Comparison of ENCODE assay signal across 10 mouse cellular contexts in genomic region chr7:73393307-73394012, GRCm38 (mm10). TPM values are rescaled to one million over a fixed set of nuclear protein-coding genes. Genes with fewer than 3 reads are reported as not detected.
DNase-seq lines count a peak whose midpoint lies in the region; ATAC-seq lines count a peak whose summit lies in the region.
"Had no signal": no experiment of that assay in that cellular context is flagged by ENCODE, and none has a peak within 500 bp of the region (broad histone marks: within the 10 kb centered on the region; RNA-seq: fewer than 3 reads in every experiment).

No protein-coding gene starts in this region.

- H3K27me3 ChIP-seq in heart, embryonic 15.5 days: peaks cover 51% of the 10 kb centered on the region
- peaks cover 11% of the 10 kb centered on the region; the same call in 1 of the 2 replicates for H3K27me3 ChIP-seq in embryonic facial prominence, embryonic 10.5 days (replicated peaks; ENCODE audit: low read depth, poor library complexity, severe bottlenecking)
- no peaks in the 10 kb centered on the region for H3K27me3 ChIP-seq in hindbrain, embryonic 11.5 days (ENCODE audit: control insufficient read depth, insufficient read depth, low read length)
- H3K27me3 ChIP-seq in midbrain, embryonic 14.5 days (ENCODE audit: control insufficient read depth, insufficient read depth, low read length): no peaks in the 10 kb centered on the region
- H3K27me3 ChIP-seq in liver, embryonic 12.5 days (replicated peaks): peaks cover 96% of the 10 kb centered on the region

- ATAC-seq in heart, embryonic 15.5 days (replicated peaks; ENCODE audit: insufficient number of reproducible peaks, insufficient read depth, low FRiP score, low read depth): no peak
- ATAC-seq in hindbrain, embryonic 11.5 days (ENCODE audit: low FRiP score): no peak
- ATAC-seq in midbrain, embryonic 14.5 days (ENCODE audit: low FRiP score, low TSS enrichment): no peak
- no peak for ATAC-seq in liver, embryonic 12.5 days

- no peaks in the 10 kb centered on the region for H3K9me3 ChIP-seq in heart, embryonic 15.5 days (replicated peaks)
- H3K9me3 ChIP-seq in embryonic facial prominence, embryonic 10.5 days: no peaks in the 10 kb centered on the region
- H3K9me3 ChIP-seq in hindbrain, embryonic 11.5 days (ENCODE audit: control insufficient read depth, low read length): no peaks in the 10 kb centered on the region
- no peaks in the 10 kb centered on the region for H3K9me3 ChIP-seq in midbrain, embryonic 14.5 days (ENCODE audit: control insufficient read depth, low read length)
- no peaks in the 10 kb centered on the region for H3K9me3 ChIP-seq in liver, embryonic 12.5 days (replicated peaks)

- no peak overlapping the region for H3K27ac ChIP-seq in heart, embryonic 15.5 days
- peak overlapping the region; percentile 98 for H3K27ac ChIP-seq in embryonic facial prominence, embryonic 10.5 days (replicated peaks)
- peak overlapping the region; percentile 40; the same call in 1 of the 2 replicates for H3K27ac ChIP-seq in hindbrain, embryonic 11.5 days (ENCODE audit: low read depth, low read length)
- peak overlapping the region; percentile 89 for H3K27ac ChIP-seq in midbrain, embryonic 14.5 days (replicated peaks; ENCODE audit: low read depth, low read length)
- no peak overlapping the region for H3K27ac ChIP-seq in liver, embryonic 12.5 days

- H3K4me1 ChIP-seq in heart, embryonic 15.5 days (replicated peaks): peaks cover 30% of the 10 kb centered on the region
- peaks cover 81% of the 10 kb centered on the region for H3K4me1 ChIP-seq in embryonic facial prominence, embryonic 10.5 days
- peaks cover 25% of the 10 kb centered on the region for H3K4me1 ChIP-seq in hindbrain, embryonic 11.5 days (replicated peaks; ENCODE audit: control insufficient read depth, insufficient read depth, low read length)
- peaks cover 72% of the 10 kb centered on the region for H3K4me1 ChIP-seq in midbrain, embryonic 14.5 days (ENCODE audit: control insufficient read depth, insufficient read depth, low read length)
- peaks cover 3% of the 10 kb centered on the region; the same call in 1 of the 2 replicates for H3K4me1 ChIP-seq in liver, embryonic 12.5 days

- intact Hi-C loops in heart, postnatal 25 days (cut with DNase I): no loop called here

- peak overlapping the region; percentile 74; the same call in 1 of the 2 replicates for H3K4me3 ChIP-seq in heart, embryonic 15.5 days
- H3K4me3 ChIP-seq in embryonic facial prominence, embryonic 10.5 days: peak overlapping the region; percentile 93
- H3K4me3 ChIP-seq in hindbrain, embryonic 11.5 days (ENCODE audit: low read depth, low read length): peak overlapping the region; percentile 63
- H3K4me3 ChIP-seq in midbrain, embryonic 14.5 days (replicated peaks; ENCODE audit: low read depth, low read length): peak overlapping the region; percentile 64
- H3K4me3 ChIP-seq in liver, embryonic 12.5 days: no peak overlapping the region

- peak overlapping the region; percentile 94 for H3K4me2 ChIP-seq in heart, embryonic 15.5 days
- peak overlapping the region; percentile 79 for H3K4me2 ChIP-seq in hindbrain, embryonic 11.5 days (replicated peaks; ENCODE audit: low read depth, low read length)
- peak overlapping the region; percentile 94 for H3K4me2 ChIP-seq in midbrain, embryonic 14.5 days (ENCODE audit: low read length)
- H3K4me2 ChIP-seq in liver, embryonic 12.5 days: no peak overlapping the region

- H3K9ac ChIP-seq in heart, embryonic 15.5 days: no peak overlapping the region
- peak overlapping the region; percentile 92 for H3K9ac ChIP-seq in hindbrain, embryonic 11.5 days (ENCODE audit: low read depth, low read length)
- peak overlapping the region; percentile 88 for H3K9ac ChIP-seq in midbrain, embryonic 14.5 days (replicated peaks; ENCODE audit: low read length)
- H3K9ac ChIP-seq in liver, embryonic 12.5 days: no peak overlapping the region

- no peak for DNase-seq in heart, postnatal 25 days (ENCODE audit: low spot score)
- peak; percentile 53 for DNase-seq in embryonic facial prominence, embryonic 10.5 days (ENCODE audit: low spot score)
- peak; percentile 48 for DNase-seq in hindbrain, embryonic 11.5 days (ENCODE audit: low spot score)
- DNase-seq in midbrain, embryonic 14.5 days: no peak
- DNase-seq in right cerebral cortex, adult 18-20 months: no peak
- no peak for DNase-seq in left cerebral cortex, adult 18-20 months (ENCODE audit: low spot score in 2 of 2)
- DNase-seq: lung, postnatal 10 days had no signal

- H3K36me3 ChIP-seq in heart, embryonic 15.5 days: no peaks in the 10 kb centered on the region
- peaks cover 44% of the 10 kb centered on the region for H3K36me3 ChIP-seq in embryonic facial prominence, embryonic 10.5 days (replicated peaks)
- no peaks in the 10 kb centered on the region for H3K36me3 ChIP-seq in hindbrain, embryonic 11.5 days (ENCODE audit: control insufficient read depth, insufficient read depth, low read length)
- no peaks in the 10 kb centered on the region; the same call in 1 of the 2 replicates for H3K36me3 ChIP-seq in midbrain, embryonic 14.5 days (ENCODE audit: control insufficient read depth, insufficient read depth, low read length)
- no peaks in the 10 kb centered on the region for H3K36me3 ChIP-seq in liver, embryonic 12.5 days

- whole genome bisulfite sequencing in heart, embryonic 15.5 days: 61% methylated on average over 9 of the region's 9 CpGs
- 30% methylated on average over 9 of the region's 9 CpGs for WGBS in embryonic facial prominence, embryonic 10.5 days
- 27% methylated on average over 9 of the region's 9 CpGs for WGBS in hindbrain, embryonic 11.5 days
- 34% methylated on average over 9 of the region's 9 CpGs for whole genome bisulfite sequencing in midbrain, embryonic 14.5 days
- 45% methylated on average over 9 of the region's 9 CpGs for WGBS in liver, embryonic 12.5 days (ENCODE audit: insufficient replicate concordance)

RNA-seq across cellular contexts. Expression of gene Rgma, which starts 18.2 kb away (rescaled TPM):
- polyA plus RNA-seq in heart, embryonic 15.5 days (2015; fragmentation: Nextera tagmentation; extraction: Ambion mirVana): 3.3 and 5.9 TPM in 2 replicates
- total RNA-seq in heart, postnatal 25 days (2021): 10 to 100 TPM; 61.2 to 72.2 TPM
- 23.4 and 26.5 TPM in 2 replicates for polyA plus RNA-seq in embryonic facial prominence, embryonic 10.5 days (2016; fragmentation: Nextera tagmentation; extraction: Ambion mirVana)
- polyA plus RNA-seq in hindbrain, embryonic 11.5 days (2014; fragmentation: Nextera tagmentation; extraction: Ambion mirVana): 36.5 and 52.5 TPM in 2 replicates
- 46.4 and 59.4 TPM in 2 replicates for polyA plus RNA-seq in midbrain, embryonic 14.5 days (2014; fragmentation: Nextera tagmentation; extraction: Ambion mirVana)
- polyA plus RNA-seq in liver, embryonic 12.5 days (2016; fragmentation: Nextera tagmentation; extraction: Ambion mirVana): 0.55 and 0.89 TPM in 2 replicates
- total RNA-seq in left cerebral cortex, adult 18-20 months (2021): 10 to 100 TPM; 51.3 to 55.2 TPM
- total RNA-seq: hematopoietic stem cell, adult 5-6 weeks had no signal

Comparison
In these comparisons a context has a peak if more than half of its experiments do, and no peak if none do; other contexts are left out.
1. H3K27ac ChIP-seq: peak in embryonic facial prominence, embryonic 10.5 days (single experiment), hindbrain, embryonic 11.5 days (single experiment) and midbrain, embryonic 14.5 days (single experiment); none in heart, embryonic 15.5 days (single experiment) and liver, embryonic 12.5 days (single experiment).
2. H3K9ac ChIP-seq: peak in hindbrain, embryonic 11.5 days (single experiment) and midbrain, embryonic 14.5 days (single experiment); none in heart, embryonic 15.5 days (single experiment) and liver, embryonic 12.5 days (single experiment).
3. DNase-seq: peak in embryonic facial prominence, embryonic 10.5 days (single experiment) and hindbrain, embryonic 11.5 days (single experiment); none in heart, postnatal 25 days (single experiment), midbrain, embryonic 14.5 days (single experiment), right cerebral cortex, adult 18-20 months (single experiment) and left cerebral cortex, adult 18-20 months (0 of 2).